Mouse (Mus musculus) liver, embryonic 13.5 days (tissue): ENCODE measurements around the gene Lactbl1. TPM values are rescaled to one million over a fixed set of nuclear protein-coding genes. Genes with fewer than 3 reads are reported as not detected.

ENCODE experiments used
- ATAC-seq: fragments of 200-750 bp; cut with Nextera tagmentation; 2 replicates; pipeline ENCODE4 v1.8.0; 2017; ENCODE audit warnings: low read depth, mild to moderate bottlenecking, moderate number of reproducible peaks, moderate library complexity
- DNase-seq: peaks from one replicate; pipeline ENCODE4 v3.0.0; 2022
- H3K27ac ChIP-seq: fragments of 300-500 bp; sonication (generic); 2 replicates; pipeline ENCODE4 v1.5.1; 2015; ENCODE audit warnings: moderate library complexity, mild to moderate bottlenecking, inconsistent platforms
- H3K27me3 ChIP-seq: fragments of 300-500 bp; sonication (generic); 2 replicates; pipeline ENCODE4 v1.6.1; 2015; ENCODE audit warnings: mild to moderate bottlenecking, inconsistent platforms
- H3K36me3 ChIP-seq: fragments of 300-500 bp; sonication (generic); 2 replicates; pipeline ENCODE4 v1.6.1; 2015; ENCODE audit warnings: mild to moderate bottlenecking, inconsistent platforms
- H3K4me1 ChIP-seq: fragments of 300-500 bp; sonication (generic); replicated peaks from 2 replicates; pipeline ENCODE4 v1.6.1; 2015; ENCODE audit warnings: inconsistent platforms
- H3K4me2 ChIP-seq: fragments of 300-500 bp; sonication (generic); 2 replicates; pipeline ENCODE4 v1.6.1; 2015; ENCODE audit warnings: inconsistent platforms, mild to moderate bottlenecking, moderate library complexity
- H3K4me3 ChIP-seq: fragments of 300-500 bp; sonication (generic); replicated peaks from 2 replicates; pipeline ENCODE4 v1.5.1; 2015; ENCODE audit warnings: mild to moderate bottlenecking, inconsistent platforms
- H3K9ac ChIP-seq: fragments of 300-500 bp; sonication (generic); 2 replicates; pipeline ENCODE4 v1.6.1; 2015; ENCODE audit warnings: mild to moderate bottlenecking, inconsistent platforms
- H3K9me3 ChIP-seq: fragments of 300-500 bp; sonication (generic); replicated peaks from 2 replicates; pipeline ENCODE4 v1.6.1; 2016; ENCODE audit warnings: inconsistent platforms
- WGBS: fragments of 180-500 bp; shearing (Covaris S2); methylation state at CpG from one replicate; pipeline ENCODE4 v1.1.7; 2015; ENCODE audit not compliant: insufficient replicate concordance; 5-methylcytosine and 5-hydroxymethylcytosine counted together
- polyA plus RNA-seq: library from polyadenylated mRNA; unstranded; fragments of >200 nt; fragmentation: Nextera tagmentation; extraction: Ambion mirVana; gene quantifications from 2 replicates; pipeline ENCODE4 v1.2.1, GENCODE M21; 2015

Lactbl1 gene
- polyA plus RNA-seq, 1 experiment from 2014 or later: not detected

DNA sequence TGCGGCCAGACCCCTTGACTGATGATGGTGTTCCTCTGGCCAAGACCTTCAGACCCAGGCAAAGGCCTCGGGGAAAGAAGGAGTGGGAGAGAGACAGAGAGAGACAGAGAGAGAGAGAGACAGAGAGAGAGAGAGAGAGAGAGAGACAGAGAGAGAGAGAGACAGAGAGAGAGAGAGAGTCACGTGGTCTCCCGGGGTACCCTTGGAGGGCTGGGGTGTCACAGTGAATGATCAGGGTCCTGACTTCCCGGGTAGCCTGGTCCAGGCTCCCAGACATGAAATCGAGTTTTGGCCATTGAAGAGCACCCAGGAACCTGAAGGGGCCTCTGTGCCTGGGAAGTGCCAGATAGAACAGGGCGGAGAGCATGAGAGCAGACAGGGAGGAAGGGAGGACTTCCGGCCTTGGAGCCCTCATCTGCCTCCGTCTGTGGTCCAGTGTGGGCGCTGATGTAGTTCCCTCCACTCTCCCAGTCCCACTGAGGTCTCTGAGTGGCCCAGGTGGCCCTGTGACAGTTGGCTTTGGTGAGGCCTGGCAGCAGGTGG is 31.3 kb downstream of the Lactbl1 start:
- DNase-seq (no peak), ATAC-seq (no peak)
- H3K4me2 ChIP-seq: no peak overlapping the region
- H3K9me3 ChIP-seq: no peaks in the 10 kb centered on the region
- no peak overlapping the region for H3K4me3 ChIP-seq
- 23% methylated on average over 10 of the region's 10 CpGs for WGBS
- H3K4me1 ChIP-seq: peaks cover 37% of the 10 kb centered on the region
- H3K27ac ChIP-seq: no peak overlapping the region
- no peak overlapping the region for H3K9ac ChIP-seq
- no peaks in the 10 kb centered on the region for H3K36me3 ChIP-seq
- no peaks in the 10 kb centered on the region for H3K27me3 ChIP-seq

- Histone ChIP-seq H3K27ac (no peak overlapping the region), H3K4me1 (peaks cover 20% of the 10 kb centered on the region), H3K27me3 (no peaks in the 10 kb centered on the region), H3K4me3 (no peak overlapping the region), H3K36me3 (no peaks in the 10 kb centered on the region), H3K9ac (no peak overlapping the region), H3K4me2 (no peak overlapping the region), H3K9me3 (no peaks in the 10 kb centered on the region)
- DNase-seq (no peak), ATAC-seq (no peak)
- WGBS: 14% methylated on average over 3 of the region's 3 CpGs
Observed at GRCm38 (mm10) chr4:136657914-136658313, 35.5 kb downstream of the Lactbl1 start.

- H3K27ac ChIP-seq: no peak overlapping the region
- H3K36me3 ChIP-seq: no peaks in the 10 kb centered on the region
- no peak for ATAC-seq
- H3K9ac ChIP-seq: no peak overlapping the region
- H3K4me1 ChIP-seq: no peaks in the 10 kb centered on the region
- no peak overlapping the region for H3K4me2 ChIP-seq
- no peak overlapping the region for H3K4me3 ChIP-seq
- H3K27me3 ChIP-seq: no peaks in the 10 kb centered on the region
- WGBS: 63% methylated on average over 9 of the region's 9 CpGs
- H3K9me3 ChIP-seq: no peaks in the 10 kb centered on the region; the same call in 1 of the 2 replicates
- no peak for DNase-seq
Observed at GRCm38 (mm10) chr4:136665068-136665467, 42.6 kb downstream of the Lactbl1 start.

GRCm38 (mm10) chr4:136666002-136666401 is 43.6 kb downstream of the Lactbl1 start:
- no peak for ATAC-seq
- no peak overlapping the region for H3K4me3 ChIP-seq
- no peak overlapping the region for H3K27ac ChIP-seq
- no peaks in the 10 kb centered on the region for H3K4me1 ChIP-seq
- H3K36me3 ChIP-seq: no peaks in the 10 kb centered on the region
- no peaks in the 10 kb centered on the region for H3K27me3 ChIP-seq
- DNase-seq: no peak
- 35% methylated on average over 4 of the region's 4 CpGs for WGBS
- no peaks in the 10 kb centered on the region; the same call in 1 of the 2 replicates for H3K9me3 ChIP-seq
- H3K9ac ChIP-seq: no peak overlapping the region
- H3K4me2 ChIP-seq: no peak overlapping the region

DNA sequence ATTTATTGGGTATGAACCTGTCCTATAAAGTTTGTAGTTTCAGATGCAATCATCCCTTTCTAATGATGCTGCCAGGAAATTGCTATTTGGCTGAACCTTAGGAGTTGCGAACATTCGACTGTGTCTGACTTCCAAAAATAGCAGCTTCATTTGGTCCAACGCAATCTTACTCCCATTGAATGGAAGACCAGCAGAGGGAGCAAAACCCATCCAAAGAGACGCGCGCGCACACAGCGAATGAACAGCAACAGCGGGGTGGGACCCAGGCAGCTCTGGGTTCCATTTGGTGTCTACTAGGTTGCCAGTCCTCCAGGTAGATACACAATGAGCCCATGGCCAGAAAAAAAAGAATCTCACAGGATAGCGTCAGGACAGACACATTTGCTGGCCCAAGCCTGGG is 45.3 kb downstream of the Lactbl1 start:
- Histone ChIP-seq H3K27me3 (no peaks in the 10 kb centered on the region), H3K4me1 (no peaks in the 10 kb centered on the region), H3K4me3 (no peak overlapping the region), H3K9ac (no peak overlapping the region), H3K36me3 (no peaks in the 10 kb centered on the region), H3K27ac (no peak overlapping the region), H3K9me3 (no peaks in the 10 kb centered on the region; the same call in 1 of the 2 replicates), H3K4me2 (no peak overlapping the region)
- no peak for DNase-seq
- 40% methylated on average over 10 of the region's 10 CpGs for WGBS
- ATAC-seq: no peak

- Histone ChIP-seq H3K9me3 (no peaks in the 10 kb centered on the region), H3K4me3 (no peak overlapping the region), H3K4me1 (no peaks in the 10 kb centered on the region), H3K4me2 (no peak overlapping the region), H3K36me3 (no peaks in the 10 kb centered on the region), H3K27me3 (no peaks in the 10 kb centered on the region), H3K9ac (no peak overlapping the region), H3K27ac (no peak overlapping the region)
- ATAC-seq (no peak), DNase-seq (no peak)
- 69% methylated on average over 19 of the region's 19 CpGs for whole genome bisulfite sequencing
Observed at GRCm38 (mm10) chr4:136672335-136673090, 50.1 kb downstream of the Lactbl1 start.

DNA sequence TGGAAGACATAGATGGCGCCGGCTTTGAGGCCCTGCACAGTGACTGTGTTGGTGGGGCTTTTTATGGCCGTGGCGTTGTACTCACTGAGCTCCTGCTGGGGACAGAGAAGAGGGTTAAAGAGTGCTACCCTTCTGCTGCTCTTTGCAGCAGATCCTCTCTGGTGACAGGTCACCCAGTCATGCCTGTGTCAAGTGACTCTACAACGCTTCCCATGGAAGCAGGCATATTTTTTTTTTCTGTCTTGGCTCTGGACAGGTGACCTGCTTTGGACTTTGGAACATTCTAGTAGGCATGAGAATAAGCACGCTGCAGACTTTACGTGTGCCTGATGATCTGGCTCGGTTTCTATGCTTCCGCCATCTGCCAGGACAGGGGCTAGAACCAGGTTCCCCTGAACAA is 53.0 kb downstream of the Lactbl1 start:
- Histone ChIP-seq H3K27me3 (no peaks in the 10 kb centered on the region), H3K9ac (no peak overlapping the region), H3K4me3 (no peak overlapping the region), H3K4me2 (no peak overlapping the region), H3K36me3 (no peaks in the 10 kb centered on the region), H3K9me3 (no peaks in the 10 kb centered on the region), H3K27ac (no peak overlapping the region), H3K4me1 (no peaks in the 10 kb centered on the region)
- ATAC-seq: no peak
- WGBS: 77% methylated on average over 9 of the region's 9 CpGs
- DNase-seq: no peak

- no peaks in the 10 kb centered on the region; the same call in 1 of the 2 replicates for H3K4me1 ChIP-seq
- H3K9ac ChIP-seq: no peak overlapping the region
- H3K4me2 ChIP-seq: no peak overlapping the region
- no peak overlapping the region for H3K27ac ChIP-seq
- no peak overlapping the region for H3K4me3 ChIP-seq
- no peaks in the 10 kb centered on the region for H3K36me3 ChIP-seq
- DNase-seq (peak; percentile 27), ATAC-seq (no peak)
- H3K9me3 ChIP-seq: no peaks in the 10 kb centered on the region
- no peaks in the 10 kb centered on the region for H3K27me3 ChIP-seq
- WGBS: 11% methylated on average over 3 of the region's 3 CpGs
Observed at GRCm38 (mm10) chr4:136678480-136678879, 56.1 kb downstream of the Lactbl1 start.

- Histone ChIP-seq H3K36me3 (no peaks in the 10 kb centered on the region), H3K27ac (no peak overlapping the region), H3K9ac (no peak overlapping the region), H3K9me3 (no peaks in the 10 kb centered on the region), H3K27me3 (no peaks in the 10 kb centered on the region), H3K4me2 (no peak overlapping the region), H3K4me3 (no peak overlapping the region), H3K4me1 (no peaks in the 10 kb centered on the region; the same call in 1 of the 2 replicates)
- no peak for ATAC-seq
- 63% methylated on average over 8 of the region's 8 CpGs for WGBS
- DNase-seq: no peak
Observed at GRCm38 (mm10) chr4:136679221-136679620, 56.8 kb downstream of the Lactbl1 start.

DNA sequence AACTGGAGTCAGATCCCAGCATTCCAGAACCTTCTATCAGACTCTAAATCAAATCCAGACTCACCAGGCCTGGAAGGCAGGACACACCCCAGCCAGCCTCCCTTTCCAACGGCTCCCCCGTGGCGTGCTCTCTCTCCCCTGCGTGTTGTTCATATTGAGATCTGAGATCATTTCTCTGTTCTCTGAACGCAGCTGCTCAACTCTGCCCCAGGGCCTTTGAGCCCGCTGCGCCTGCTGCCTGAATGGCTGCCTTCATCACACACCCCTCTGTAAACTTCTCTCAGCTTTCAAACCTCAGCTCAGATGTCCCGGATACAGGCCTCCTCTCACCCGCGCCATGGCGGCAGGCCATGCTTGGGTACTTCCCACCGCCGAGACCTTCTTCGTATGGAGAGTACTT is 58.2 kb downstream of the Lactbl1 start:
- WGBS: 79% methylated on average over 14 of the region's 14 CpGs
- ATAC-seq (no peak), DNase-seq (no peak)
- no peak overlapping the region for H3K4me2 ChIP-seq
- H3K9me3 ChIP-seq: no peaks in the 10 kb centered on the region
- H3K4me3 ChIP-seq: no peak overlapping the region
- no peaks in the 10 kb centered on the region for H3K36me3 ChIP-seq
- no peaks in the 10 kb centered on the region for H3K27me3 ChIP-seq
- H3K9ac ChIP-seq: no peak overlapping the region
- no peak overlapping the region for H3K27ac ChIP-seq
- no peaks in the 10 kb centered on the region; the same call in 1 of the 2 replicates for H3K4me1 ChIP-seq

DNA sequence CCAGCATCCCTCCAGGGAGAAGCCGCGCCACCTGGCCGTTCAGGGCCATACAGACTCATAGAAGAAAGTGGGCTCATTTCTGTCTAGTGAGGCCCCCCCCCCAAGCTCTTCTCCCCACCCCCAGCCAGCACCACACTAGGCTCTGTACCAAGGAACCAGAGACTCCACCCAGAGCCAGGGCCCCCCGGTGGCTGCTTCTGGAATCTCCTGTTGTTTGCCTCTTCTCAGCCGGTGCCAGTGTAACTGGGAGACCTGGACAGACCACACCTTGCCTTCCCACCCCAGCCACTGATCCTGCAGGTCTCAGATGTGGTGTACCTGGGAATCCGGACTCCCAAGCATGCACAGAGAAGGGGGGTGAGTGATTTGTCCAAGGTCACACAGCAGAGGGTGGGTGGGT is 62.1 kb downstream of the Lactbl1 start:
- ATAC-seq (no peak), DNase-seq (no peak)
- Histone ChIP-seq H3K27ac (no peak overlapping the region), H3K4me3 (no peak overlapping the region), H3K27me3 (no peaks in the 10 kb centered on the region), H3K4me1 (no peaks in the 10 kb centered on the region; the same call in 1 of the 2 replicates), H3K4me2 (no peak overlapping the region), H3K36me3 (no peaks in the 10 kb centered on the region), H3K9ac (no peak overlapping the region), H3K9me3 (no peaks in the 10 kb centered on the region)
- 41% methylated on average over 3 of the region's 6 CpGs for WGBS

- no peak overlapping the region for H3K9ac ChIP-seq
- no peak overlapping the region for H3K27ac ChIP-seq
- no peak overlapping the region for H3K4me3 ChIP-seq
- ATAC-seq: no peak
- H3K27me3 ChIP-seq: no peaks in the 10 kb centered on the region
- DNase-seq: no peak
- WGBS: 64% methylated on average over 10 of the region's 10 CpGs
- H3K9me3 ChIP-seq: no peaks in the 10 kb centered on the region
- H3K4me1 ChIP-seq: no peaks in the 10 kb centered on the region; the same call in 1 of the 2 replicates
- H3K36me3 ChIP-seq: no peaks in the 10 kb centered on the region
- no peak overlapping the region for H3K4me2 ChIP-seq
Observed at GRCm38 (mm10) chr4:136685431-136685869, 63.0 kb downstream of the Lactbl1 start.
